Mouse (Mus musculus): Measurements from ENCODE around the gene Sh3pxd2a. TPM values are rescaled to one million over a fixed set of nuclear protein-coding genes. Genes with fewer than 3 reads are reported as not detected.
A peak's percentile ranks its signal among the peaks of the same experiment; 100 is the strongest.
"Not testable (repeated sequence)": the region's sequence is repeated elsewhere in the genome, so short reads cannot be mapped to it uniquely, and the experiment has no call there.

Gene Sh3pxd2a
- polyA plus RNA-seq, 1 experiment = 15.5 TPM

- Histone ChIP-seq H3K4me3 (ENCODE audit: insufficient read depth, low read depth, low read length) (no peak overlapping the region), H3K27ac (ENCODE audit: insufficient read depth, low read depth, low read length) (no peak overlapping the region), H3K36me3 (ENCODE audit: control insufficient read depth, insufficient read depth, low read length) (no peaks in the 10 kb centered on the region), H3K27me3 (replicated peaks; ENCODE audit: control insufficient read depth, insufficient read depth, low read length) (no peaks in the 10 kb centered on the region), H3K4me1 (ENCODE audit: control insufficient read depth, insufficient read depth, low read length) (no peaks in the 10 kb centered on the region)
- WGBS = 85% methylated on average over 4 of the region's 4 CpGs
- TF ChIP-seq POLR2A (IDR thresholded peaks at IDR 0.05; ENCODE audit: low read depth, low read length) (no peak), CTCF (conservative IDR thresholded peaks at IDR 0.05; ENCODE audit: insufficient read depth, insufficient read length, low read depth, low read length) (no peak)
- DNase-seq = no peak
Measured at GRCm38 (mm10) chr19:47399709-47400108, 64.5 kb downstream of the Sh3pxd2a start.

DNA sequence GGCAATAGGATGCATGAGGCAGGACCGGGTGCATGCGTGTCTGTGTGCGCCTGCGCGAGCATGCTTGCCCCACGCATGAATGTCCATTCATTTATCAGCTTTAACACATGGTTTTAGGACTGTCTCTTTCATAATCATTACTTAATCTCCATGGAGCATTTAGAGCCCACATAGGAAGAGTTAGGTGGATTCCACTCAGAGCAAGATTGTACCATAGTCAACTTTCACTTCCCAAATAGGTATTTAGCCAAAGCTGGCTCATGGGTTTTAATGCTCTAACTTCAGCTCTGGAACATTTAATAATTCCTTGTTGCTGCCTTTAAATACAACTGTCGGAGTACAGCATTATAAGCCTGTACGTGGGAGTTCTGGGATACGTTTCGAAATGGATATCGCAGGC is 65.2 kb downstream of the Sh3pxd2a start:
- Histone ChIP-seq H3K27ac (ENCODE audit: insufficient read depth, low read depth, low read length) (no peak overlapping the region), H3K4me3 (ENCODE audit: insufficient read depth, low read depth, low read length) (no peak overlapping the region), H3K27me3 (replicated peaks; ENCODE audit: control insufficient read depth, insufficient read depth, low read length) (no peaks in the 10 kb centered on the region), H3K4me1 (ENCODE audit: control insufficient read depth, insufficient read depth, low read length) (no peaks in the 10 kb centered on the region), H3K36me3 (ENCODE audit: control insufficient read depth, insufficient read depth, low read length) (no peaks in the 10 kb centered on the region)
- no peak for DNase-seq
- 94% methylated on average over 11 of the region's 11 CpGs for WGBS
- TF ChIP-seq POLR2A (IDR thresholded peaks at IDR 0.05; ENCODE audit: low read depth, low read length) (no peak), CTCF (conservative IDR thresholded peaks at IDR 0.05; ENCODE audit: insufficient read depth, insufficient read length, low read depth, low read length) (no peak)

DNA sequence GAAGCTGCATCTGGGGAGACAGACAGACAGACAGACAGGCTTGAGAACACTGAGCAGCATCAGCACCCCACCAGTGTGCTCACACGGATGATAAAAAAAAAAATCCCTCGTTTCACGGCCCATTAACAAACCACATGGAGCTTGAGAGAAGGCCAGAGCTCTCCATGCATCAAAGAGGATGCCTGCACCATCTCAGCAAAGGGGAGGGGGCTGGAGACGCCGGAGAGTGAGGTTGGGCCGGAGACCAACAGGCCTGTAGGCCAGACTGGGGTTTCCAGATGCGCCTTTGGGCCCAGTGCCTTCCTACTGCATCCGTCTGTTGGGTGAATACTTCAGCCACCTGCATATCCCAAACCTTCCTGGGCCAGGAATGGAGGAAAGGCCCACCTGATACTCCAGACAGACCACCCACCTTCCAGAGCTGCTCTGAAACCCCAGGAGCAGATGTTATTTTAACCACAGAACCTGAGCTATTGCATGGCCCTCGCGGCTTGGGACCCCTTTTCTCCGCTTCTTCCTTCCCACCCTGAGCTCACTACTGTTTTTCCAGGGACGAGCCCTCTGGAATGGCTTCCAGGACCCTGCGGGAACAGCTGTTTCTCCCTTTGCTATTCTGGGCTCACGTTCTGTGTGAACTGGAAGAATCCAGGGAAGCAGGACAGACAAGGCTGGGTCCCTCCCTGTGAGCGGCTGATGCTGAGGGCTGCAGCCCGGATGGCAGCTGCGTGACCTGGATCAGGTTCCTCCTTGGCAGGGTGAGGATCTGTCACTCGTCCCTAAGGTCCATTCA is 66.1 kb downstream of the Sh3pxd2a start:
- TF ChIP-seq POLR2A (IDR thresholded peaks at IDR 0.05; ENCODE audit: low read depth, low read length) (no peak), CTCF (conservative IDR thresholded peaks at IDR 0.05; ENCODE audit: insufficient read depth, insufficient read length, low read depth, low read length) (no peak)
- WGBS = 57% methylated on average over 18 of the region's 18 CpGs

GRCm38 (mm10) chr19:47395338-47395737 is 68.9 kb downstream of the Sh3pxd2a start:
- DNase-seq = no peak
- Histone ChIP-seq H3K4me1 (ENCODE audit: control insufficient read depth, insufficient read depth, low read length) (no peaks in the 10 kb centered on the region), H3K4me3 (ENCODE audit: insufficient read depth, low read depth, low read length) (no peak overlapping the region), H3K27ac (ENCODE audit: insufficient read depth, low read depth, low read length) (no peak overlapping the region), H3K27me3 (replicated peaks; ENCODE audit: control insufficient read depth, insufficient read depth, low read length) (no peaks in the 10 kb centered on the region), H3K36me3 (ENCODE audit: control insufficient read depth, insufficient read depth, low read length) (no peaks in the 10 kb centered on the region)
- 61% methylated on average over 4 of the region's 4 CpGs for WGBS
- TF ChIP-seq CTCF (conservative IDR thresholded peaks at IDR 0.05; ENCODE audit: insufficient read depth, insufficient read length, low read depth, low read length) (no peak), POLR2A (IDR thresholded peaks at IDR 0.05; ENCODE audit: low read depth, low read length) (no peak)

More for the DNA sequence above, 66.1 kb downstream of the Sh3pxd2a start:
- no peaks in the 10 kb centered on the region for H3K4me1 ChIP-seq (ENCODE audit: control insufficient read depth, insufficient read depth, low read length)
- H3K4me3 ChIP-seq (ENCODE audit: insufficient read depth, low read depth, low read length) = no peak overlapping the region
- H3K27ac ChIP-seq (ENCODE audit: insufficient read depth, low read depth, low read length) = no peak overlapping the region
- no peaks in the 10 kb centered on the region for H3K27me3 ChIP-seq (replicated peaks; ENCODE audit: control insufficient read depth, insufficient read depth, low read length)
- H3K36me3 ChIP-seq (ENCODE audit: control insufficient read depth, insufficient read depth, low read length) = no peaks in the 10 kb centered on the region
- no peak for DNase-seq

- not testable (repeated sequence) for H3K4me1 ChIP-seq (ENCODE audit: control insufficient read depth, insufficient read depth, low read length); H3K36me3 ChIP-seq (ENCODE audit: control insufficient read depth, insufficient read depth, low read length)
- 100% methylated on average over 1 of the region's 1 CpGs for WGBS
Measured at GRCm38 (mm10) chr19:47394781-47395180, 69.4 kb downstream of the Sh3pxd2a start.

GRCm38 (mm10) chr19:47390878-47391277 is 73.3 kb downstream of the Sh3pxd2a start:
- Histone ChIP-seq H3K4me1 (ENCODE audit: control insufficient read depth, insufficient read depth, low read length) (no peaks in the 10 kb centered on the region; the same call in 1 of the 2 replicates), H3K27ac (ENCODE audit: insufficient read depth, low read depth, low read length) (no peak overlapping the region), H3K36me3 (ENCODE audit: control insufficient read depth, insufficient read depth, low read length) (no peaks in the 10 kb centered on the region), H3K4me3 (ENCODE audit: insufficient read depth, low read depth, low read length) (no peak overlapping the region), H3K27me3 (replicated peaks; ENCODE audit: control insufficient read depth, insufficient read depth, low read length) (no peaks in the 10 kb centered on the region)
- WGBS = 70% methylated on average over 13 of the region's 13 CpGs
- TF ChIP-seq POLR2A (IDR thresholded peaks at IDR 0.05; ENCODE audit: low read depth, low read length) (no peak), CTCF (conservative IDR thresholded peaks at IDR 0.05; ENCODE audit: insufficient read depth, insufficient read length, low read depth, low read length) (no peak)
- no peak for DNase-seq

More at GRCm38 (mm10) chr19:47394781-47395180, 69.4 kb downstream of the Sh3pxd2a start:
- not testable (repeated sequence) for H3K27me3 ChIP-seq (replicated peaks; ENCODE audit: control insufficient read depth, insufficient read depth, low read length); H3K4me3 ChIP-seq (ENCODE audit: insufficient read depth, low read depth, low read length); H3K27ac ChIP-seq (ENCODE audit: insufficient read depth, low read depth, low read length); DNase-seq

GRCm38 (mm10) chr19:47387887-47388286 is 76.3 kb downstream of the Sh3pxd2a start:
- WGBS = 54% methylated on average over 3 of the region's 3 CpGs
- peak; percentile 44 for DNase-seq
- Histone ChIP-seq H3K27ac (ENCODE audit: insufficient read depth, low read depth, low read length) (peak overlapping the region; percentile 43; the same call in 1 of the 2 replicates), H3K27me3 (replicated peaks; ENCODE audit: control insufficient read depth, insufficient read depth, low read length) (no peaks in the 10 kb centered on the region), H3K36me3 (ENCODE audit: control insufficient read depth, insufficient read depth, low read length) (no peaks in the 10 kb centered on the region), H3K4me3 (ENCODE audit: insufficient read depth, low read depth, low read length) (no peak overlapping the region), H3K4me1 (ENCODE audit: control insufficient read depth, insufficient read depth, low read length) (no peaks in the 10 kb centered on the region; the same call in 1 of the 2 replicates)
- no peak for TF ChIP-seq CTCF (conservative IDR thresholded peaks at IDR 0.05; ENCODE audit: insufficient read depth, insufficient read length, low read depth, low read length)
- no peak for TF ChIP-seq POLR2A (IDR thresholded peaks at IDR 0.05; ENCODE audit: low read depth, low read length)
